Comparison of ENCODE assay signal across 18 mouse cellular contexts in the genomic region with DNA sequence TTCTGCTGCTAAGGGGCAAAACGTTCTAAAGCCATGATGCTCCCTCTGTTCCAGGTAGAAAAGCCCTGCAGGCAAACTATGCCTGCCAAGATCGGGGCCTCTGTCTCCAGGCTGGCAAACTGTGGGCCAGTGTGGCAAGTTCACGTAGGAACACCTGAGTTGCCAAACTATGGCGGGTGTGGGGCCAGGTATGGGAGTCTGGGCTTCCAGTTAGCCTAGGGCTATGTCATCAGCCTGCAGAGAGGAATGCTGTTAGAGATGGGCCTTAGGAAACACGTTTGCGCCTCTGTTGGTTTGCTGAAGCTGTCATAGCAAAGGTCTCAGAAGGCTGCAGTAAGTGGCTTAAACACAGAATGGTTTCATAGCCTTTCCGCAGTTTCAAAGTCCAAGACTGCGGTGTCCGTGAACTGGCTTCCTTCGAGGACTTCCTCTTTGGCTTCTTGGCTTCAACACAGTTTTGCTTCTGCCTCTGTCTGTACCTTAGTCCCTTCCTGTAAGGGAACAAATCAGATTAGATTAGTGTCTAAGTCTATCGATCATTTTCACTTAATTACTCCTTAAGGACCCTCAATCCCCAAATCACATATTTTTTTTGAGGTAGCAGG.
DNase-seq lines count a peak whose midpoint lies in the region; ATAC-seq and TF ChIP-seq lines count a peak whose summit lies in the region.
"Had no signal": no experiment of that assay in that cellular context is flagged by ENCODE, and none has a peak within 500 bp of the region (broad histone marks: within the 10 kb centered on the region; RNA-seq: fewer than 3 reads in every experiment).

No protein-coding gene starts in this region.

- no peaks in the 10 kb centered on the region for H3K36me3 ChIP-seq in heart, adult 2 months (ENCODE audit: control insufficient read depth, insufficient read depth, low read length)
- H3K36me3 ChIP-seq in kidney, embryonic 16.5 days (ENCODE audit: insufficient read depth, low read length): no peaks in the 10 kb centered on the region
- H3K36me3 ChIP-seq: forebrain, embryonic 15.5 days; hindbrain, embryonic 15.5 days; limb, embryonic 15.5 days had no signal

- no peak overlapping the region for H3K4me2 ChIP-seq in kidney, embryonic 16.5 days (replicated peaks; ENCODE audit: low read depth, low read length)
- H3K4me2 ChIP-seq: forebrain, embryonic 15.5 days; heart, embryonic 11.5 days; hindbrain, embryonic 15.5 days; limb, embryonic 15.5 days had no signal

- no peak for TF ChIP-seq POLR2A in heart, adult 2 months (IDR thresholded peaks at IDR 0.05; ENCODE audit: insufficient read depth, low read depth, low read length)

- peaks cover 5% of the 10 kb centered on the region for H3K4me1 ChIP-seq in heart, adult 2 months (ENCODE audit: control insufficient read depth, insufficient read depth, low read length)
- H3K4me1 ChIP-seq in kidney, embryonic 16.5 days (ENCODE audit: insufficient read depth, low read length): peaks cover 18% of the 10 kb centered on the region
- H3K4me1 ChIP-seq: forebrain, embryonic 15.5 days; hindbrain, embryonic 15.5 days had no signal

- no peak overlapping the region for H3K4me3 ChIP-seq in heart, adult 2 months
- no peak overlapping the region for H3K4me3 ChIP-seq in kidney, embryonic 16.5 days (ENCODE audit: low read length)
- H3K4me3 ChIP-seq: forebrain, embryonic 15.5 days; gastrocnemius, adult 2 months; hindbrain, embryonic 15.5 days; limb, embryonic 15.5 days had no signal

- 58% methylated on average over 11 of the region's 11 CpGs for WGBS in heart, adult 2 months
- 81% methylated on average over 11 of the region's 11 CpGs for WGBS in kidney, embryonic 16.5 days

- no peak overlapping the region for H3K9ac ChIP-seq in heart, adult 2 months (ENCODE audit: low read depth, low read length)
- no peak overlapping the region for H3K9ac ChIP-seq in kidney, embryonic 16.5 days (replicated peaks; ENCODE audit: low read length)
- H3K9ac ChIP-seq: forebrain, embryonic 15.5 days; hindbrain, embryonic 15.5 days; limb, embryonic 15.5 days had no signal

- no peaks in the 10 kb centered on the region for H3K9me3 ChIP-seq in kidney, embryonic 16.5 days (ENCODE audit: low read length)
- H3K9me3 ChIP-seq: forebrain, embryonic 15.5 days; hindbrain, embryonic 15.5 days; limb, embryonic 15.5 days had no signal

- H3K27ac ChIP-seq in heart, adult 2 months: peak overlapping the region; percentile 48
- no peak overlapping the region for H3K27ac ChIP-seq in kidney, embryonic 16.5 days (ENCODE audit: low read length)
- H3K27ac ChIP-seq: forebrain, embryonic 15.5 days; gastrocnemius, adult 2 months; hindbrain, embryonic 15.5 days; limb, embryonic 15.5 days; stomach, postnatal 0 days had no signal

- peak in 1 of 2 experiments; percentile 20 for DNase-seq in heart, adult 2 months
- no peak for DNase-seq in heart, postnatal 14 days
- peak; percentile 22 for DNase-seq in layer of hippocampus, adult 9-11 months
- no peak for DNase-seq in layer of hippocampus, postnatal 10 days (ENCODE audit: low spot score in 2 of 2)
- DNase-seq: cerebellum, adult 9-11 months; gastrocnemius, adult 2 months; kidney, adult 11 months; midbrain, embryonic 14.5 days; right cerebral cortex, postnatal 14 days; thymus, postnatal 14 days had no signal

- TF ChIP-seq EP300 in heart, adult 2 months (IDR thresholded peaks at IDR 0.05; ENCODE audit: insufficient read depth, low read depth, low read length): no peak

- intact Hi-C loops in heart, adult 2 months (cut with DNase I): loop anchor here (5.0 kb wide), 1 partner anchor 109 kb away; a partner anchor contains a TSS
- intact Hi-C loops in heart, postnatal 14 days (cut with DNase I): no loop called here

- no peaks in the 10 kb centered on the region for H3K79me2 ChIP-seq in heart, adult 2 months (replicated peaks; ENCODE audit: control insufficient read depth, insufficient read depth, low read length)

- ATAC-seq in common myeloid progenitor, adult 5-6 weeks (replicated peaks; ENCODE audit: low read depth, poor library complexity, severe bottlenecking): peak; percentile 91
- peak; percentile 86 for ATAC-seq in megakaryocyte progenitor cell, adult 5-6 weeks (replicated peaks; ENCODE audit: poor library complexity)
- no peak for ATAC-seq in kidney, embryonic 16.5 days (ENCODE audit: low FRiP score, low TSS enrichment)
- ATAC-seq: forebrain, embryonic 15.5 days had no signal

- no peak for TF ChIP-seq CTCF in heart, adult 2 months (IDR thresholded peaks at IDR 0.05)

- no peaks in the 10 kb centered on the region for H3K27me3 ChIP-seq in heart, adult 2 months (ENCODE audit: control insufficient read depth, insufficient read depth, low read length)
- H3K27me3 ChIP-seq in kidney, embryonic 16.5 days (ENCODE audit: insufficient read depth, low read length): no peaks in the 10 kb centered on the region
- H3K27me3 ChIP-seq: forebrain, embryonic 15.5 days; hindbrain, embryonic 15.5 days; limb, embryonic 15.5 days had no signal
